Mouse (Mus musculus) heart, postnatal 4 days (tissue): ENCODE measurements around the gene Rnd1. TPM values are rescaled to one million over a fixed set of nuclear protein-coding genes. Genes with fewer than 3 reads are reported as not detected.
A peak's percentile ranks its signal among the peaks of the same experiment; 100 is the strongest.

Experiments used
- DNase-seq: peaks from one replicate; pipeline ENCODE4 v3.0.0; 2021
- total RNA-seq, 2 experiments: library from RNA; stranded (reverse); gene quantifications; 2 replicates each; pipeline ENCODE4 v1.2.3; 2021

Rnd1 gene
- total RNA-seq, 2 experiments from 2014 or later: 1.5 TPM

DNA sequence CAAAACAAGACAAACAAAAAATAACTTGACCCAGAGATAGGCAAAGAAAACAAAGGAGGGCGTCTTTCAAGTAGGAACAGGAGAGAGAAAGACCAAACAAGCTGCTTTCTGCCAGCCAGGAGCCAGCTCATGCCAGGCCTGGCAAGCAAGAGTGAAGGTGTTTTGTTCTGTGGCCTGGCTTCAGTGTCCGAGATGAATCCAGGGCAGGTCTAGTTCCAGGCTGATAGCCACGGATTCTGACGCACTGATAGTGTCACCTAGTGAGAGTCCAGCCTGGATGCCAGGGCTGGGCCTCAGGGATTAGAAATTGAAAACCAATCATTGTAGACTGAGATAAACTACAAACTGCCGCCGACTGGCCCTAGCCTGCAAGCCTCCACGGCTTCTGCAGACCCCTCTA, 716 bp upstream of the Rnd1 start:
- DNase-seq: no peak

DNA sequence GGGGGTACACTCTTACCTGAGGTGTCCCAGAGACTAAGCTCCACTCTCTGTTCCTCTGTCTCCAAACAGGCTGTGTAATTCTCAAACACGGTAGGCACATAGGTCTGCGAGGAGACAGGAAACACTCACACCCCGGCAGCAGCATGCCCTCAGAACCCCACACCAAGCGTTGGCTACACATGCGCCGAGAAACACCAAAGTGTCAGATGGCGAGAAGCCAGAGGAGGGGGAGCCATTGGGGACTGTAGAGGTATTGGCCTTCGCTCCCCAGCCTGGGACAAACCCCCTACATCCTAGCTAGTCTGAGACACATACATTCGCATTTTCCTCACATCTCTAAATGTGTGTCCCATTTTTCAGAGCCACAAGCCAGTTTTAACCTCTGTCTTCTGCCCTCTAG, 790 bp downstream of the Rnd1 start:
- peak; percentile 26 for DNase-seq

DNA sequence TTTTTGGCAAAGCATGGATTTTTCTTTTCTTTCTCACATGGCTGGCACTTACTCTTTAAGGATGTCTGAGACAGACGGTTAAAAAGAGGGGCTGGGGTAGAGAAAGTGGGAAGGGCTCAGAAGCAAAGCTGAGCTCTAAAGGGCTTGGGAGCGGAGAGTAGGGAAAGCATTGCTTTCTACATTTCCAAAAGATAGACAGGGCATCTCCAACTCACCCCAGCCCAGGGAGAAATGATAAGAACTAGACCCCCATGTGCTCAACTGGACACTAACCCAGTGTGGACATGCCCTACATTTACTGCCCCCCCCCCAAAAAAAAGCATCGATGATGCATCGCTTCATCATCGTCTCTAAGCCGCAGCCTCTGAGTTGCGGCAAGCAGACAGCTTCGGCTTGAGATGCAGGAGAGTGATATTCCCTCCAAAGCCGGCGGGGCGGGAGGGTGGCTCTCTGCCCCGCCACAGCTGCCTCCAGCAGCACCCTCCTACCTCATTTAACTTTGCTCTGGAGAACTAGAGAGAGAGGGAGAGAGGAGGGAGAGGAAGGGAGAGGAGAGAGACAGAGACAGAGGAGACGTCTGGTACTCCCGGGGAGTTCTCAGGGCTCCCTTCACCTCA, 1.5 kb downstream of the Rnd1 start:
- no peak for DNase-seq

DNA sequence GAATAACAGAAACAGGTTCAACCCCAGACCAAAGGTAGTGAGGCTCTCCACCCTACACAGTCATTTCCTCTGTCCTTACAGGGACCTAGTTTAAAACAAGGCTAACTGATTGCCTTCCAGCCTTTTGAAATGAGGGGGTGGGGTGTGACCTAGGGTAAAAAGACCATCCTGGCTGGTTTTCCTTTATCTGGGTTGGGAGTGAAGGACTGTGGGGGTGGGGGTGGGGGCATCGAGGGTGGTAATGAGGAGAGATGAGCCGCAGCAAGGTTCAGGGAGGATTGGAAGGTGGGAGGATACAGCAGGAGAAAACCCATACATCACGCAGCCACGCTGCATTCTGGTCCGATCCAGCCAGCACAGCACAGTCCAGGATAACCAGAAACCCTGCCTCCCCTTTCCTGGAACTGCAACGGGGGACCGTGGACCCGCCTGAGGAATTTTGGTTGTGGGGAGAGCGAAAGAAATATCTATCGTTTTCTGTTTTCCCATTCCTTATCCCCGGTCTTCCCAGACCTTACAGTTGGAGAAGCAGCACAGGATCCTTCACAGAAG, 2.2 kb downstream of the Rnd1 start:
- no peak for DNase-seq

DNA sequence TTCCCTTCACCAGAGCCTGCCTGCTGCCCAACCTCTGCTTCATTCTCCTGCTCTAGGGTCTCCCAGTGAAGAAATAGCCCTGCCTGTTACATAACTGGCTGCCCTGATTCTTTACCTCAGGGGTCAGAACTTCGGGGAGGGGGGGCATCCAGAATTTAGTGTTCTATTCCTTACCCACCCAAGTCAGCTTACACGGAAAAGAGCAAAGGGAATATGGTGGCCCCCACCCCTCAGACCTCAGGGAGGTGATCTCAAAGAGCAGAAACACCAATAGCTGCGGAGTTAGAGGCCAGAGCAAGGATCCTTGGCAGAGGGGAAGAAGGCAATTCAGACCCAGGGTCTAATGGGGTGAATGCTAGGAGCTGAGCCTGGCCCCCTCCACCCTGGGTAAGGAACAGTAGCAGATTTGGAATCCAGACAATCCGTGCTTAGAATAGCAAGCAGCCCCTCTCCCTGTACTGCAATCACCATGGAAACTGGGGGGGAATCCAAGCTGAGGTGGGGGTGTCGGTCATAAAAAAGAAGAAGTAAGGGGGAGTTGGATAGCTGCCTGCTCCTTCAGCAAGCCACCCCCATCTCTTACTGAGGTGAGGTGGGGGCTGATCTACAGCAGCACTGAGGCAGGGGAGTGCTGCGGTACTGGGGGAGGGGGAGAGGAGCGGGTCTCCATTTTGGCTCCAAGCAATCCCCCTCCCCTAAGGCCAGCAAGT, 2.8 kb downstream of the Rnd1 start:
- no peak for DNase-seq

DNA sequence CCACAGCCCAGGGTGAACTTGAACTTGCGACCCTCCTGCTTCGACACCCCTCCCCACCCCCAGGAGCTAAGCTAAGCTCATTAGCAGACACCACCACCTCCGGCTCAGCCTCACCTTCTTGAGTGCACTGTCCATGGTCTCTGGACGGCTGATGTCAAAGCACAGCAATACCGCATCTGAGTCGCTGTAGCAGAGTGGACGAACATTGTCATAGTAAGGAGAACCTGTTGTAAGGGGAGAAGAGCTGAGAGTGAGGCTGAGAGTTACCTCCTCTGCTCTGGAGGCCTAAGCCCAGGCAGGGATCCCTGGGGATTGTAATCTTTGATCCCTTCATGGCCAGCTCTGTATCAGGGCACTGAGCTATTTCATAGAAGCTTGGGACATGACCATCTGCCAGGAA, 3.5 kb downstream of the Rnd1 start:
- DNase-seq: no peak

DNA sequence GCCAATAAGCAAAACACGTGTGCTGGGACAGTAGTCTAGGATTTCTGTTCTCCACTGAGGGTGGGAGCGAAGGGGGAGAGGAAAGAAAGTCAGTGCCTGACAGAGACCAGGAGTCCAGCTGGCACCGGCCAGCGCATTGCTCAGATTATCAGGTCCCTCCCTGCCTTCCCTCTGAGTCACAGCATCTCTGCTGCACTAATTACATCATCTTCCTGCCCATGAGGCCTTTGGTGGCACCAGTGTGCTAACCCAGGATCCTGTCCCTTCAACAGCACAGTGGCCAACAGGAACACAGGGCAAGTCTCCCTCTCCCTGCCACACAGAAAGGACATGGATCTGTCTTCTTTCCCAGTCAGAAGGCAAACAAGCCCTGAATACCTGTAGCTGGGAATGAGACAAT, 4.7 kb downstream of the Rnd1 start:
- peak; percentile 58 for DNase-seq

DNA sequence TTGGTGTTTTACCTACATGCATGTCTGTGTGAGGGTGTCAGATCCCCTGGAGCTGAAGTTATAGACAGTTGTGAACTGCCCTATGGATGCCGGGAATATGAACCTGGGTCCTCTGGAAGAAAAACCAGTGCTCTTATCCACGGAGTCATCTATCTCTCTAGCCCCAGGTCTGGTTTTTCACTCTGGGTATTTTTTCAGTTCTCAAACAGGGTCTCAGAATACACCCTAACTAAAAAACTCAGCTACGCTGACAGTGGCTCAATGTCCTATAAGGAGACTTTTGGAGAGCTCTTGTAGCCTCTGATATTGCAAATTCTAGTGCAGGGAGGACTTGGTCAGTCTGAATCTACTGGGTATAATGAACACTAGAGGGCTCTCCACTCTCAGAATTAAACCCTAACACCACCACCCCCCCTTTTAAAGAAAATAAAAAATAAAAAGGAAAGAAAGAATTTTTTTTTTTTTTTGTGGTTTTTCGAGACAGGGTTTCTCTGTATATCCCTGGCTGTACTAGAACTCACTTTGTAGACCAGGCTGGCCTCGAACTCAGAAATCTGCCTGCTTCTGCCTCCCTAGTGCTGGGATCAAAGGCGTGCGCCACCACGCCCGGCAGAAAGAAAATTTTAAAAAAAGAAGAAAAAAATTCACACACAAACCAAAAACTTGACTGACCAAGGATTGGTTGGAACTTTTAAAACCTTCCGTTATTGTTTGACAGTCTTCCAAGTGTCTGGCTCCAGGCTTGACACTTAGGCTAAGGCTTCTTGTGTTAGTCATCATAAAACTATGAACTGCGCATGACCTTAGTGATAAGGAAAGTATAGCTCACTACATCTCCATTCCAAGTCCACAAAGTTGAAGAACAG, 13.0 kb downstream of the Rnd1 start:
- no peak for DNase-seq

DNA sequence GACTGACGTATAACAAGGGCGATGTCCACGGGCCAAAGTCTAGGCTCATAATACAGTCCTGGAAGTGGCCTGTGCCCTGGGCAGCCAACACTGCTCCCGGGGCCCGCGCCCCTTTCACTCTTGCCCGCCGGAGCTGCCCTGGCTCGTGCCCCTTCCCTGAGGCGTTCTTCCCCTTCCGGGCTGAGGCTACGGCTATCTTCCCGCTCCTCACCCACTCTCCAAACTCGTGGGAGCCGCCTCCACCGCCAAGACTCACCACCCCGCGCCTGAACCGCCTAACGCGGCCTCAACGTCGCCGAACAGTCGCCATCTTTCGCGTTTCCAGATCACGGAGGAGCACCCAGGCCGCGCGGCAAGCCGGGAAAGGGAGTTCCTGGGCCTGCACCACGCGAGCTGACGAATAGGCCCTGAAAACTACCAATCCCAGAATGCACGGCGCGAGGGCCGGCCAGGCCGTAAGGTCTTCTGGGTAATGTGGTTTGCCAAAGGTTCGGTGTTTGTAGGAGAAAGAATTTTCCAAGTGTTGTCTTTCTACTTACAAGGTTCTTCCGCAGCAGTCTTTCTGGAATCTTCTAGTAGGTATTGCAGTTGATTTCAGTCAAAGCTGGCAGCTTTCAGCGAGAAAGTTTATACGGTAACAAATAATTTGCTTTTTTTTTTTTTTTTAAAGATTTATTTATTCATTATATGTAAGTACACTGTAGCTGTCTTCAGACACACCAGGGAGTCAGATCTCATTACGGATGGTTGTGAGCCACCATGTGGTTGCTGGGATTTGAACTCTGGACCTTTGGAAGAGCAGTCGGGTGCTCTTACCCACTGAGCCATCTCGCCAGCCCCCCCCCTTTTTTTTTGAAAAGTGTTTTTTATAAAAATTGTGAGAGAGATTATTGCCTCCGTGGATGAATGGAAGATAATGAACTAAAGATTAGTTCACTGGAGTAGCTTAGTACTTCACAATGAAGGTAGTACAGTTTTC, 14.4 kb downstream of the Rnd1 start, which contains the start of gene Ddx23:
Gene Ddx23 (minus strand): TSS at position 328 of the 979 bp plus-strand sequence.
- DNase-seq: peak; percentile 96

DNA sequence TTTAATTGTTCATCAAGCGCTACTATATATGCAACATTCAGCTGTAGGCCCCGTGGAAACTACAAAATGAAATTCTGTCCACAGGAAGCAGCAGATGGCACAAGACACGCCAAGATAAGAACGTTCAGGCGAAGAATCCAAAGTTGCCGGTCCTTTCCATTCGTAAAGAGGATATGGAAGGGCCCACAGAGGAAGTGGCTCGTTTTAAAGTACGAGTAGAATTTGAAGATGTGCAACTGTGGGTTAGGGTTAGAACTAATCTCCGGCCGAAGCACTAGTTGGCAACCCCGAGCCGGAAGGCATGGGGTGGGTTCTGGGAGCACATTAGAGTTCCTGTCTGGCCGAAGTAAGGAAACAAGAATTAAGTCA, 15.1 kb downstream of the Rnd1 start:
- no peak for DNase-seq

DNA sequence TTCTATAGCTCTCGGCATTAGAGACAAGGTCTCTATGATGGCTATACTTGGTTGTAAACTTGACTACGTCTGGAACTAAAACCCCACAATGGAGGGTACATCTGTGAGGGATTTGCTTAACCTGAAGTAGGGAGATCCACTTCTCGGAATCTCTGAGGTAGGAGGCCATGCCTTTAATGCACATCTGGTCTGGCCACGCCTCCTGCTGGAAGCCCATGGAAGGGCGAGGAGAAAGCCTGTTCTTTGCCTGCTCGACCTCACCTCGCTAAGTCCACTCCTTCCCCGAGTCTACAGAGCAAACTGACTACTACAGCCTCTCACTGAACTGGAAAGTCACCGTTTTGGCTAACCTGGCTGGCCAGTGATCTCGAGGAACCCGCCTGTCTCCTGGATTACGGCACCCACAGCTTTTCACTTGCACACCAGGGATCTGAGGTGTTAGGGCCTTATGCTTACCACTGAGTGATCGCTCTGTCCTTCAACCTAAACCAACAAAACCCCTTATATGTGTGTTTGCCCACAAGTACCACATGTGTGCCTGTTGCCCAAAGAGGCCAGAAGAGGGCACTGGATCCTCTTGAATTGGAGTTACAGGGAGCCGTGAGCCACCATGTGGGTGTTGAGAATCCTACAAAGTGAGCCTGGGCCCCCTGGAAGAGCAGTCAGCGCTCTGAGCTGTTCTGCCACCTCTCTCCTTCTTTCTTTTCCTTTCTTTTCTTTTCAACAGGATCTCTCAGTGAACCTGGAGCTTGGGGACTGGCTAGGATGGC, 20.1 kb downstream of the Rnd1 start:
- DNase-seq: no peak

DNA sequence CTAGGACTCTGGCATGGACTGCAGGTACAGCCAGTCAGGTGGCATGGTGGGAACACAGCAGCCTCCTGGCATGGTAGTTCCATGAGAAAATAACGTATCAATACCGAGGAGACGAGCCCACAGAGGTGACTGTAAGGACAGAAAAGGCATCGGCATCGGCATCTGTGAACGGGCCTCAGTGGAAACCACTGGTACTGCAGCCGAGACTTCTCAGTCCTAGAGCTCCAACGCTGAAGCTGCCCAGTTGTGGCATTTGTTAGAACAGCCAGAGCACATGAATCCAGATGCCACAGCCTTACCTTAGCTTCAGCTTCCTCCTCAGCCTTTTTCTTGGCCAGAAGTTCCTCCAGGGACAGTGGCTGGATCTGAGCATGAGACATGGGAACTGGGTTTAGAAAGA, 25.1 kb downstream of the Rnd1 start:
- DNase-seq: no peak

DNA sequence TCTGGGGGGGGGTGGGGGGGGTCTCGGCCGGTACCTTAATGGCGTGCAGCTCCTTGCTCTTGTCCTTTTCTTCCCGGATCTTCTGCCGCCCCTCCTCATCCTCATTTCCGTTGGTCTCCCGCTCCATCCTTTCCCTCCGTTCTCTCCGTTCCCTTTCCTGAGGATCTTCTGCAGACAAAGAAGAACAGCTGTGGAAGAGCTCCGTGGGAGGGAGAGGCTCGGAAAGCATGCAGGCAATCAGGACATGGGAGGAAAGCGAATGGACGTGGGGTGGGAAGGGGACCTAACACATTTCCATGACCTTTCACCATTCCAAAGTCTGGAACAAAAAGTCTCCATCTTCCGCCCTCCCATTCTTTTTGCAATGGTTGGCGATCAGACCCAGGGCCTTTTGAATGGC, 25.8 kb downstream of the Rnd1 start:
- DNase-seq: no peak

DNA sequence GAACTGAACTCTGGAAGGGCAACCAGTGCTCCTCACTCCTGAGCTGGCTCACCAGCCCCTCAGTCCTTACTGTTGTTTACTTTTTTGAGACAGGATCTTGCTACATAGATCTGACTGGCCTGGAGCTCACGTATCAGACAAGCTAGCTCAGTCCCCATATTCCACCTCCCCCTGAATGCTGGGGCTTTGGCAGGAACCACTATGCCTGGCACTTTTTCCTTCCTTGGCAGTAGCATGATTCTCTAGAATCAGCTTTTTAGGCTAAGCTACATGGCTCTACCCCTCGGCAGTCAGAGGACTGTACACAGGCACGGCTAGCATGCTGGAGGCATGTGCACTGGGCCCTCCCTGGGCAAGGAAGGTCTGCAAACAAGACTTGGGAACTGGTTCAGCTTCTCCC, 29.2 kb downstream of the Rnd1 start:
- no peak for DNase-seq

DNA sequence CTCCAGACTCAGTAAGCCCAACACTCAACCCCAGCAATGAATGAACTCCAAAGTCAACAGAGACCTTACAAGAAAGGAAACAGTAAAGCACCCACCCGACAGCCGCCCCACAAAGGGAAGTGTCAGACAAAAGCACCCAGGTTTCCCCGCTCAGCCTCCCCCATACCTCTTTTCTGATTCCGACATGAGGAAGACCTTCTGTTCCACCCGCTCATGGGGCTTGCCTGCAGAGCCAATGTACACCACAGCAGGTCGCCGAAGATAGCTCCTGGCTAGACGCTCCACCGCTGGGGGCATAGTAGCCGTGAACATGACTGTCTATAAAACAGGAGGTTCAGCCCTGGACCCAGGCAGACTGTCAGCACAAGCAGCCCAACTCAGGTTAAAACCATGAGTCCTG, 30.0 kb downstream of the Rnd1 start:
- no peak for DNase-seq

DNA sequence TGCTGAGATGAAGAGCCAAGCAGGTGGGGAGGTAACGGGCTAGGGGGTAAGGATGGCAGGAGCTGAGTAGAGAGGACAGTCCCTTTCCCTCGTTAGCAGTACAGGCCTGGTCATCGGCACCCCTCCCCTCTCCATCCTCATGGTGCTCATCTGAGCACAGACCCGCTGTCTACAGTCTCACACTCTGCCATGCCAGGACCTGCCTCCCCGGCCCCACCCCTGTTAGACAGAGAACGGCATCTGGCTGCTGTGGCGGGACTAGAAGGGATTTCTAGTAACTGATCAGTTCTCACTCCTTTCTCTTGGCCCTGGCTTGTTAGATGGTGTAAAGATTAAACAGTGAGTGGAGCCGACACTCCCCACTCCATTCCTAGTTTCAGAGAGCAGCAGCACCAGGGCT, 30.5 kb downstream of the Rnd1 start:
- DNase-seq: no peak

DNA sequence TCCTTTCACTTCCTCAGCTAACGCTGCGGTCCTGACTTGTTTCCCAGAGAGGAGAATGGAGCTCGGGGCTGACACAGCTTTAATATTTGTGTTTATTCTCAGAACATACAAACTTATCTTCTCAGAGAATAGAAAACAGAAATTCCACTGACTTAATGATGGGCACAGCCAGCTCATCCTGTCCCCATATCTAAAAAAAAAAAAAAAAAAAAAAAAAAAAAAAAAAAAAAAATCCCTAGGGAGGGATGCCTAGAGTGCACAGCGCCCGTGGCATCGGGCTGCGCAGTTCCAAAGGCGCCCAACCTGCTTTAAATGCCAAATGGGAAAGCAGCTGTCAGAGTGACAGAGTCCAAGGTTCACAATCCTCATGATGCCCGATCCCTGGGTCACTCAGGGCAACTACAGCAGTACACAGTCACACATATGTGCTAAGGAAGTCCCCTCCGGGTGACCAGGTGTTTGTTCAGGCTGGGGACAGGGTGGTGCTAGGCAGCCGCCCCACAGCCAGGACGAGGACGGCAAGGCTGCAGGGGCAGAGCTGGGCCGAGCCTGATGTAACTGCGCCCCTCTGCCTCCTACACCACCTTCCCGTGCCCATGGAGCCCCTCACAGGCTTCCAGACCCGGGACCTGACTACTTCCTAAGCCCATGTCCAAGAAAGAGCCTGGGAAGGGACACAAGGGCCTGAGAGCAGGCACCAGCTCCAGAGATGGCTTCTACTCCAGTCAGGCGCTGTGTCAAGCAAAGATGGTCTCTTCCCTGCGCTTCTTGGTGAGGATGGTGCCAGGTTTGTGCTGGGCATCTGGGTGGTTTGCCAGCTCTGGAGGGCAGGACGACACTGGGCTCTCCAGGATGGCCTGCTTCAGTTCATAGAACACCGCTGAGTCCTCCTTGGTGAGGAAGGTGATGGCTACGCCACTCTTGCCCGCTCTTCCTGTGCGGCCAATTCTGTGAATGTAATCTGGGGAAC, 31.9 kb downstream of the Rnd1 start:
- no peak for DNase-seq

DNA sequence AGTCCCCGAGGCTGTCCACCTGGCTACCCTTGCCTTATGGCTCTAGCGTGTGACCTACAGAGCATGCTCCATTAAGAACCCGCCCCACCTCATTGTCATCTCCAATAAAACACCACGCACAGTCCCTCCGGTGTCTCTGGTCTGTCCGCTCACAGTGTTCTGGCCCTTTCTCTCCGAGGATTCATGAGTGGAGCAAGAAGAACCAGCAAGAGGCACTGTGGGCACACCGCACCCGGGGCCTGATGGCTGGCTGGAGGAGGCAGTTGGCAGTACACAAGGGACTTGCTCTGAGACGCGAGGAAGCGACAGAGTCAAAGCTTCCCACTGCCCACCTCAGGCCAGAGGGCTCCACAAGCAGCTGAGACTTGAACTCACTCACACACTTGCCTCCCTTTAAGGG, 32.9 kb downstream of the Rnd1 start:
- DNase-seq: no peak

DNA sequence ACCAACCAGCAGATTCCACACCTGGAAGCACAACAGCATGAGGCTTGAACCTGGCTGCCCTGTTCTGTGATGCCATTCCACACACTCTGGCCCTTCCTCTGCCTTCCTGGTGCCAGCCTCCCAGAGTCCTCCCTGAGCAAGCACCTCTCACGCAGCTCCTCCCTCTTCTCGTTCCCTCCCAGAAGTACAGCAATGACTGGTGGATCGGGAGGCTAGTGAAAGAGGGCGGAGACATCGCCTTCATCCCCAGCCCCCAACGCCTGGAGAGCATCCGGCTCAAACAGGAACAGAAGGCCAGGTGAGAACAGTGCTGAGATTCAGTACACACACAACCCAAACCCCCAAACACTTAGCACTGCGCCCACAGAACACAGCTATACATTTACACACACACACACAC, 37.1 kb downstream of the Rnd1 start:
- no peak for DNase-seq

DNA sequence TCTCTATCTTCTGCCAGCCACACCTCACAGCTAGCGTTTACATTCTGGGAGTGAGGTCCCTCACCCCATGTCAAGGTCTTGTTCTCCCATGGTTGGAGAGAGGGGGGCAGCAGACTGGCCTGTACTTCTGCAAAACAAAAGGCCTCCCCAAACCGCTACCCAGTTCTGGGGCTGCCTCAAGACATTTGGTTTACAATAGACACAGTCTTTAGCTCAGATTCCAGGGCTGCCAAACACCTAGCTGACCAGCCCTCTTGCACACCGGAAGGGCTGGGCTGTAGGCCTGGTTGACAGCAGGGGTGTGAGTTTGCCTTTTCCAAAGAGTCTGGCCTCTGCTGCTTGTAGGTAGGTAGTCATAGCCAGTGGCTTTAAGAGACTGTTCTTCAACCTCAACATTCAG, 40.1 kb downstream of the Rnd1 start:
- DNase-seq: no peak
